Mouse (Mus musculus): Measurements from ENCODE around the gene Klf9. TPM values are rescaled to one million over a fixed set of nuclear protein-coding genes. Genes with fewer than 3 reads are reported as not detected.
"Not testable (repeated sequence)": the region's sequence is repeated elsewhere in the genome, so short reads cannot be mapped to it uniquely, and the experiment has no call there.

Klf9 gene
- polyA plus RNA-seq, 1 experiment: 9.8 TPM

- H3K4me1 ChIP-seq (ENCODE audit: control insufficient read depth, insufficient read depth, low read length): no peaks in the 10 kb centered on the region; the same call in 1 of the 2 replicates
- no peak overlapping the region for H3K27ac ChIP-seq (ENCODE audit: control insufficient read depth, insufficient read depth, low read depth, low read length, poor library complexity)
- 71% methylated on average over 8 of the region's 8 CpGs for WGBS
- no peak for TF ChIP-seq CTCF (IDR thresholded peaks at IDR 0.05; ENCODE audit: control insufficient read depth, insufficient read depth, low read length)
- no peak for TF ChIP-seq POLR2A (IDR thresholded peaks at IDR 0.05; ENCODE audit: borderline replicate concordance, control insufficient read depth, low read depth, low read length)
- no peak overlapping the region for H3K4me3 ChIP-seq (replicated peaks; ENCODE audit: control insufficient read depth, low read depth, low read length)
Observed at GRCm38 (mm10) chr19:23143541-23143940, 2.5 kb downstream of the Klf9 start.

- TF ChIP-seq POLR2A (IDR thresholded peaks at IDR 0.05; ENCODE audit: borderline replicate concordance, control insufficient read depth, low read depth, low read length) (no peak), CTCF (IDR thresholded peaks at IDR 0.05; ENCODE audit: control insufficient read depth, insufficient read depth, low read length) (no peak)
- H3K4me1 ChIP-seq (ENCODE audit: control insufficient read depth, insufficient read depth, low read length): no peaks in the 10 kb centered on the region; the same call in 1 of the 2 replicates
- 58% methylated on average over 9 of the region's 9 CpGs for WGBS
- H3K27ac ChIP-seq (ENCODE audit: control insufficient read depth, insufficient read depth, low read depth, low read length, poor library complexity): no peak overlapping the region
- H3K4me3 ChIP-seq (replicated peaks; ENCODE audit: control insufficient read depth, low read depth, low read length): no peak overlapping the region
Observed at GRCm38 (mm10) chr19:23144031-23144430, 3.0 kb downstream of the Klf9 start.

GRCm38 (mm10) chr19:23145146-23145545 is 4.1 kb downstream of the Klf9 start:
- Histone ChIP-seq H3K4me3 (replicated peaks; ENCODE audit: control insufficient read depth, low read depth, low read length) (no peak overlapping the region), H3K4me1 (ENCODE audit: control insufficient read depth, insufficient read depth, low read length) (peaks cover 2% of the 10 kb centered on the region; the same call in 1 of the 2 replicates)

GRCm38 (mm10) chr19:23145575-23145974 is 4.5 kb downstream of the Klf9 start:
- H3K27ac ChIP-seq (ENCODE audit: control insufficient read depth, insufficient read depth, low read depth, low read length, poor library complexity); H3K4me1 ChIP-seq (ENCODE audit: control insufficient read depth, insufficient read depth, low read length); H3K4me3 ChIP-seq (replicated peaks; ENCODE audit: control insufficient read depth, low read depth, low read length): not testable (repeated sequence)
- 49% methylated on average over 7 of the region's 7 CpGs for WGBS

More at GRCm38 (mm10) chr19:23145146-23145545, 4.1 kb downstream of the Klf9 start:
- no peak for TF ChIP-seq POLR2A (IDR thresholded peaks at IDR 0.05; ENCODE audit: borderline replicate concordance, control insufficient read depth, low read depth, low read length)
- TF ChIP-seq CTCF (IDR thresholded peaks at IDR 0.05; ENCODE audit: control insufficient read depth, insufficient read depth, low read length): no peak
- no peak overlapping the region for H3K27ac ChIP-seq (ENCODE audit: control insufficient read depth, insufficient read depth, low read depth, low read length, poor library complexity)
- WGBS: 80% methylated on average over 3 of the region's 3 CpGs

- no peak overlapping the region for H3K27ac ChIP-seq (ENCODE audit: control insufficient read depth, insufficient read depth, low read depth, low read length, poor library complexity)
- H3K4me3 ChIP-seq (replicated peaks; ENCODE audit: control insufficient read depth, low read depth, low read length): no peak overlapping the region
- peaks cover 5% of the 10 kb centered on the region for H3K4me1 ChIP-seq (ENCODE audit: control insufficient read depth, insufficient read depth, low read length)
- 74% methylated on average over 12 of the region's 12 CpGs for WGBS
- TF ChIP-seq CTCF (IDR thresholded peaks at IDR 0.05; ENCODE audit: control insufficient read depth, insufficient read depth, low read length) (no peak), POLR2A (IDR thresholded peaks at IDR 0.05; ENCODE audit: borderline replicate concordance, control insufficient read depth, low read depth, low read length) (no peak)
Observed at GRCm38 (mm10) chr19:23146409-23146861, 5.4 kb downstream of the Klf9 start.

GRCm38 (mm10) chr19:23147026-23147966 is 6.3 kb downstream of the Klf9 start:
- TF ChIP-seq POLR2A (IDR thresholded peaks at IDR 0.05; ENCODE audit: borderline replicate concordance, control insufficient read depth, low read depth, low read length) (no peak), CTCF (IDR thresholded peaks at IDR 0.05; ENCODE audit: control insufficient read depth, insufficient read depth, low read length) (no peak)
- H3K4me3 ChIP-seq (replicated peaks; ENCODE audit: control insufficient read depth, low read depth, low read length): no peak overlapping the region
- H3K27ac ChIP-seq (ENCODE audit: control insufficient read depth, insufficient read depth, low read depth, low read length, poor library complexity): no peak overlapping the region
- 72% methylated on average over 15 of the region's 15 CpGs for WGBS
- peaks cover 6% of the 10 kb centered on the region for H3K4me1 ChIP-seq (ENCODE audit: control insufficient read depth, insufficient read depth, low read length)

- peaks cover 6% of the 10 kb centered on the region for H3K4me1 ChIP-seq (ENCODE audit: control insufficient read depth, insufficient read depth, low read length)
- WGBS: 69% methylated on average over 7 of the region's 7 CpGs
- H3K4me3 ChIP-seq (replicated peaks; ENCODE audit: control insufficient read depth, low read depth, low read length): no peak overlapping the region
- TF ChIP-seq POLR2A (IDR thresholded peaks at IDR 0.05; ENCODE audit: borderline replicate concordance, control insufficient read depth, low read depth, low read length): no peak
- no peak for TF ChIP-seq CTCF (IDR thresholded peaks at IDR 0.05; ENCODE audit: control insufficient read depth, insufficient read depth, low read length)
- H3K27ac ChIP-seq (ENCODE audit: control insufficient read depth, insufficient read depth, low read depth, low read length, poor library complexity): no peak overlapping the region
Observed at GRCm38 (mm10) chr19:23149465-23150410, 8.7 kb downstream of the Klf9 start.

Measured in bone marrow, adult 2 months (tissue).